Mouse (Mus musculus) midbrain, embryonic 10.5 days (tissue): Measurements from ENCODE around the gene Heatr5a. TPM values are rescaled to one million over a fixed set of nuclear protein-coding genes. Genes with fewer than 3 reads are reported as not detected.

Source experiments
- DNase-seq: peaks from one replicate; pipeline ENCODE4 v3.0.0-alpha.2; 2017; ENCODE audit warnings: low spot score
- H3K27ac ChIP-seq: fragments of 300-500 bp; sonication (generic); replicated peaks from 2 replicates; pipeline ENCODE4 v1.5.1; 2016; ENCODE audit warnings: mild to moderate bottlenecking
- H3K27me3 ChIP-seq: fragments of 300-500 bp; sonication (generic); 2 replicates; pipeline ENCODE4 v1.6.1; 2016; ENCODE audit warnings: low read depth, mild to moderate bottlenecking; ENCODE audit not compliant: poor library complexity, severe bottlenecking
- H3K36me3 ChIP-seq: fragments of 300-500 bp; sonication (generic); 2 replicates; pipeline ENCODE4 v1.6.1; 2016; ENCODE audit warnings: mild to moderate bottlenecking, moderate library complexity
- H3K4me1 ChIP-seq: fragments of 300-500 bp; sonication (generic); 2 replicates; pipeline ENCODE4 v1.6.1; 2016
- H3K4me3 ChIP-seq: fragments of 300-500 bp; sonication (generic); 2 replicates; pipeline ENCODE4 v1.5.1; 2016; ENCODE audit warnings: mild to moderate bottlenecking, moderate library complexity
- H3K9me3 ChIP-seq: fragments of 300-500 bp; sonication (generic); replicated peaks from 2 replicates; pipeline ENCODE4 v1.6.1; 2016; ENCODE audit warnings: mild to moderate bottlenecking
- WGBS: fragments of 180-500 bp; shearing (Covaris S2); methylation state at CpG from one replicate; pipeline ENCODE4 v1.1.7; 2016; 5-methylcytosine and 5-hydroxymethylcytosine counted together
- polyA plus RNA-seq: library from polyadenylated mRNA; unstranded; fragments of >200 nt; fragmentation: Nextera tagmentation; extraction: Ambion mirVana; gene quantifications from 2 replicates; pipeline ENCODE4 v1.2.1, GENCODE M21; 2016

Heatr5a gene
- polyA plus RNA-seq, 1 experiment from 2014 or later, result 12.6 TPM

DNA sequence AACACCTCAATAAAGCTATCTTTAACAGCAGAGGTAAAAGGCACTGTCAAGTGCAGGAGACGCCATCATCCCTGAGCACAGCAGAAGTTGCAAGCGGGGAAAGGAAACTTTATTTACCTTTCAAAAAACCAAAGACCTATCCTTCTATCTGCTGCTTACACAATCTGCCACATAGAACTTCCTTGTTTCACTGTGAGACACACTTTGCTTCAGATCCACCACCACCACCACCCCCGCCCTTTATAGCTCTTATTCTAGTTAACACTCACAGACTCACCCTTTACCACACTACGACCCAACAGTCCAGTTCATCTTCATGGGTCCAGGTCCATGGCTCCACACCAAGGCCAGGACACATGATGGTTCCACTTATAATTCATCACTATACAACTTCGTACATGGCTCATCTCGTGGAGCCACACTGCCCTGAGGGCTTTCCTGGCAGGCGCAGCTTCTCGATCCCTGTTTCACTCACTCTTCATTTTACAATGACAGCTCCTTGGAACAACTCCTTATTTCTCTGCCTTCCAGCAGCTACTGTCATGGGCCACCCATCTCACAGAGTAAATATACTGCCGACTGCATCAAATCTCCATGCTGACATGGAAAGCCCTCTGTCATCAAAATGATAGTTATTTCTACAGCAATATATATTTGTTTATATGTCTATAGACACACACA lies 3.1 kb downstream of the Heatr5a start:
- H3K4me3 ChIP-seq, result no peak overlapping the region
- 92% methylated on average over 9 of the region's 9 CpGs for WGBS
- no peak overlapping the region for H3K27ac ChIP-seq
- no peaks in the 10 kb centered on the region for H3K27me3 ChIP-seq
- no peaks in the 10 kb centered on the region; the same call in 1 of the 2 replicates for H3K9me3 ChIP-seq
- no peak for DNase-seq
- H3K36me3 ChIP-seq, result no peaks in the 10 kb centered on the region
- peaks cover 17% of the 10 kb centered on the region for H3K4me1 ChIP-seq

DNA sequence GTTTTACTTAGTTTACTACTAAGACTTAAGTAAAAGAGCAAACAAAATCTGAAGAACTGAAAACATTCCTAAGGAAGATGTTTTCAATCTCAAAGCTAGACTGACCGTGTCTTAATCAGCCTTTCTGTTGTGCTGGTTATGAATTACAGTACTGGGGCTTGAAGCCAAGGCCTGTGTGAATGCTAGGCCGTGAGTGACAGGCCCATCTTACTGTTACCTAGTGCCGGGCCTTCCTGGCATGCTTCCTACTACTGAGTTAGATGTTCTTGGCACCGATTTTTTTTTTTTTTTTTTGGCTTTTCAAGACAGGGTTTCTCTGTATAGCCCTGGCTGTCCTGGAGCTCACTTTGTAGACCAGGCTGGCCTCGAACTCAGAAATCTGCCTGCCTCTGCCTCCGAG lies 13.5 kb downstream of the Heatr5a start:
- Histone ChIP-seq H3K9me3 (no peaks in the 10 kb centered on the region), H3K4me3 (no peak overlapping the region), H3K27ac (no peak overlapping the region), H3K36me3 (peaks cover 66% of the 10 kb centered on the region), H3K27me3 (no peaks in the 10 kb centered on the region), H3K4me1 (no peaks in the 10 kb centered on the region)
- 90% methylated on average over 6 of the region's 6 CpGs for WGBS
- DNase-seq, result no peak

DNA sequence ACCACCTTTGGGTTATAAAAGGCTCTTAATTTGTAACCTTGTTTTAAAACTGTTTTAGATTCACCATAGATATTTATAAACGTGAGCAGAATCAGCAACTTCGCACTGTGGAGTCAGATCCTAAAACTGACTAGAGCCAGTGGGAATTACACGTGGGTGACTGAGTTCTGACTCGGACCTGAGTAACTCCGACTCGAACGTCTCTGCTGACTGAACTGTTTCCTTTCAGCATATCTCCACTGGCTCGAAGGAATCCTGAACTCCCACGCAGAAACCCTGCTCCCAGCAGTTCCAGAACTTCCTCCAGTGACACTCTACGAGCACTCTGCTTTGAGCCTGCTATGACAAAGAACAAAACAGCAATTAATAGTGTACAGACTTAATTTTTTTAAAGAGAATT lies 18.8 kb downstream of the Heatr5a start:
- DNase-seq, result no peak
- no peak overlapping the region for H3K4me3 ChIP-seq
- H3K27ac ChIP-seq, result no peak overlapping the region
- no peaks in the 10 kb centered on the region for H3K27me3 ChIP-seq
- no peaks in the 10 kb centered on the region for H3K4me1 ChIP-seq
- H3K9me3 ChIP-seq, result no peaks in the 10 kb centered on the region
- WGBS, result 92% methylated on average over 10 of the region's 10 CpGs
- H3K36me3 ChIP-seq, result peaks cover 90% of the 10 kb centered on the region

- Histone ChIP-seq H3K36me3 (peaks cover 76% of the 10 kb centered on the region), H3K4me1 (peaks cover 14% of the 10 kb centered on the region)
- WGBS, result 91% methylated on average over 10 of the region's 10 CpGs
Measured at GRCm38 (mm10) chr12:51947498-51947945, 23.6 kb downstream of the Heatr5a start.

GRCm38 (mm10) chr12:51945331-51945730 lies 25.8 kb downstream of the Heatr5a start:
- DNase-seq, result no peak
- no peaks in the 10 kb centered on the region for H3K9me3 ChIP-seq
- H3K27me3 ChIP-seq, result no peaks in the 10 kb centered on the region
- peaks cover 58% of the 10 kb centered on the region for H3K36me3 ChIP-seq
- WGBS, result 62% methylated on average over 9 of the region's 9 CpGs
- peaks cover 14% of the 10 kb centered on the region for H3K4me1 ChIP-seq
- no peak overlapping the region for H3K4me3 ChIP-seq
- H3K27ac ChIP-seq, result no peak overlapping the region

More at GRCm38 (mm10) chr12:51947498-51947945, 23.6 kb downstream of the Heatr5a start:
- Histone ChIP-seq H3K9me3 (no peaks in the 10 kb centered on the region), H3K27me3 (no peaks in the 10 kb centered on the region), H3K4me3 (no peak overlapping the region), H3K27ac (no peak overlapping the region)
- DNase-seq, result no peak

- DNase-seq, result no peak
- no peak overlapping the region for H3K4me3 ChIP-seq
- H3K36me3 ChIP-seq, result peaks cover 46% of the 10 kb centered on the region
- WGBS, result 84% methylated on average over 4 of the region's 4 CpGs
- no peaks in the 10 kb centered on the region for H3K4me1 ChIP-seq
- no peaks in the 10 kb centered on the region for H3K27me3 ChIP-seq
- no peaks in the 10 kb centered on the region for H3K9me3 ChIP-seq
- H3K27ac ChIP-seq, result no peak overlapping the region
Measured at GRCm38 (mm10) chr12:51939848-51940247, 31.3 kb downstream of the Heatr5a start.

GRCm38 (mm10) chr12:51937938-51938337 lies 33.2 kb downstream of the Heatr5a start:
- no peak overlapping the region for H3K4me3 ChIP-seq
- H3K4me1 ChIP-seq, result no peaks in the 10 kb centered on the region
- no peak for DNase-seq
- 83% methylated on average over 6 of the region's 6 CpGs for WGBS
- H3K9me3 ChIP-seq, result no peaks in the 10 kb centered on the region
- H3K27ac ChIP-seq, result no peak overlapping the region
- peaks cover 35% of the 10 kb centered on the region for H3K36me3 ChIP-seq
- H3K27me3 ChIP-seq, result no peaks in the 10 kb centered on the region

GRCm38 (mm10) chr12:51929630-51930029 lies 41.5 kb downstream of the Heatr5a start:
- H3K4me1 ChIP-seq, result no peaks in the 10 kb centered on the region
- 93% methylated on average over 2 of the region's 2 CpGs for WGBS
- H3K27ac ChIP-seq, result no peak overlapping the region
- peaks cover 14% of the 10 kb centered on the region for H3K36me3 ChIP-seq
- no peak for DNase-seq
- no peaks in the 10 kb centered on the region for H3K9me3 ChIP-seq
- H3K4me3 ChIP-seq, result no peak overlapping the region
- H3K27me3 ChIP-seq, result no peaks in the 10 kb centered on the region

DNA sequence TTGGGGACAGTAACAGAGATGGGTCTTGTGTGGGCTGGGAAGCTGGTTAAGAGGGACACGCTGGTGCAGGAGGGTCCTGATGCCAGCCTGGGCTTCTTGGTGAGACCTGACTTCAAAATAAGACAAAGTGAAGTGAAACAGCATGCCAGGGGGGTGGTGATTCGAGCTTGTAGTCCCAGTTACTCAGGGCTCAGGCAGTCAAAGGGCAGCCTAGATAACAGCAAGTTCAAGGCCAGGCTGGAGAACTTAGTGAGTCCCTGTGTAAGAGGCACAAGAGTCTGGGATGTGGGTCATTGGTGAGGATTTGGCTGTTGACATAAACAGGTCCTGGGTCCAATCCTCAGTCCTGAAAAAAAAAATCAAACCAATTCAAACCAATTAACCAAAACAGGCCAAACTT lies 53.9 kb downstream of the Heatr5a start:
- Histone ChIP-seq H3K9me3 (no peaks in the 10 kb centered on the region), H3K36me3 (peaks cover 75% of the 10 kb centered on the region), H3K4me1 (no peaks in the 10 kb centered on the region), H3K27me3 (no peaks in the 10 kb centered on the region), H3K4me3 (no peak overlapping the region), H3K27ac (no peak overlapping the region)
- DNase-seq, result no peak
- 80% methylated on average over 2 of the region's 2 CpGs for WGBS

- no peak for DNase-seq
Measured at GRCm38 (mm10) chr12:51914903-51915670, 56.0 kb downstream of the Heatr5a start.

GRCm38 (mm10) chr12:51909202-51909601 lies 61.9 kb downstream of the Heatr5a start:
- no peak overlapping the region for H3K27ac ChIP-seq
- no peaks in the 10 kb centered on the region for H3K27me3 ChIP-seq
- H3K9me3 ChIP-seq, result no peaks in the 10 kb centered on the region
- H3K4me3 ChIP-seq, result no peak overlapping the region
- no peaks in the 10 kb centered on the region for H3K4me1 ChIP-seq
- peaks cover 28% of the 10 kb centered on the region for H3K36me3 ChIP-seq
- no peak for DNase-seq
- WGBS, result 97% methylated on average over 5 of the region's 5 CpGs

More at GRCm38 (mm10) chr12:51914903-51915670, 56.0 kb downstream of the Heatr5a start:
- no peaks in the 10 kb centered on the region for H3K27me3 ChIP-seq
- WGBS, result 93% methylated on average over 12 of the region's 12 CpGs
- H3K9me3 ChIP-seq, result no peaks in the 10 kb centered on the region
- no peak overlapping the region for H3K4me3 ChIP-seq
- H3K36me3 ChIP-seq, result peaks cover 57% of the 10 kb centered on the region
- no peak overlapping the region for H3K27ac ChIP-seq
- H3K4me1 ChIP-seq, result no peaks in the 10 kb centered on the region

- no peak overlapping the region for H3K4me3 ChIP-seq
- WGBS, result 89% methylated on average over 3 of the region's 3 CpGs
Measured at GRCm38 (mm10) chr12:51907543-51907942, 63.6 kb downstream of the Heatr5a start.

GRCm38 (mm10) chr12:51900551-51900950 lies 70.6 kb downstream of the Heatr5a start:
- DNase-seq, result no peak
- no peak overlapping the region for H3K4me3 ChIP-seq
- peaks cover 56% of the 10 kb centered on the region for H3K36me3 ChIP-seq
- no peaks in the 10 kb centered on the region for H3K9me3 ChIP-seq
- 91% methylated on average over 7 of the region's 7 CpGs for WGBS
- no peaks in the 10 kb centered on the region for H3K4me1 ChIP-seq
- no peak overlapping the region for H3K27ac ChIP-seq
- no peaks in the 10 kb centered on the region for H3K27me3 ChIP-seq

More at GRCm38 (mm10) chr12:51907543-51907942, 63.6 kb downstream of the Heatr5a start:
- no peaks in the 10 kb centered on the region for H3K9me3 ChIP-seq
- H3K4me1 ChIP-seq, result no peaks in the 10 kb centered on the region
- no peak for DNase-seq
- no peak overlapping the region for H3K27ac ChIP-seq
- H3K36me3 ChIP-seq, result peaks cover 22% of the 10 kb centered on the region
- H3K27me3 ChIP-seq, result no peaks in the 10 kb centered on the region
